Mouse (Mus musculus): Measurements from ENCODE around the gene Ihh.

GRCm38 (mm10) chr1:74898656-74899431, 52.6 kb downstream of the Ihh start:
- no peak for TF ChIP-seq IRF4 (IDR thresholded peaks at IDR 0.05; ENCODE audit: low read depth, low read length)
- no peak for TF ChIP-seq E2F4 (IDR thresholded peaks at IDR 0.05; ENCODE audit: insufficient replicate concordance, low read depth, low read length)
- no peak for TF ChIP-seq TBP (conservative IDR thresholded peaks at IDR 0.05; ENCODE audit: low read depth, low read length)
- no peak for TF ChIP-seq CTCF (conservative IDR thresholded peaks at IDR 0.05 in 1 of 2, IDR thresholded peaks at IDR 0.05 in 1 of 2; ENCODE audit: low read depth in 2 of 2, low read length in 2 of 2)
- TF ChIP-seq TCF12 (IDR thresholded peaks at IDR 0.05; ENCODE audit: low read depth, low read length), result no peak
